Mouse (Mus musculus) layer of hippocampus, postnatal 36 days (tissue): ENCODE measurements around the gene Gm20481. TPM values are rescaled to one million over a fixed set of nuclear protein-coding genes. Genes with fewer than 3 reads are reported as not detected.

Source experiments
- total RNA-seq, 2 experiments: library from RNA; stranded (reverse); gene quantifications; 2 replicates each; pipeline ENCODE4 v1.2.3; 2021

The Gm20481 gene
- total RNA-seq, 2 experiments from 2014 or later: not detected

Other genes starting within 250 kb of the Gm20481 start
- 10 to 100 TPM; 15.7 to 22.6 TPM for gene C4b, start 226.0 kb upstream of the Gm20481 start, total RNA-seq
- under 1 TPM in 1 of 2 experiments, not detected in 1; 0.32 TPM for gene Cyp21a1, start 165.4 kb upstream of the Gm20481 start, total RNA-seq
- 10 to 100 TPM; 54.9 to 61.0 TPM for gene Stk19, start 133.0 kb upstream of the Gm20481 start, total RNA-seq
- 10 to 100 TPM; 37.1 to 43.9 TPM for gene Dxo, start 132.9 kb upstream of the Gm20481 start, total RNA-seq
- 10 to 100 TPM; 69.5 to 72.4 TPM for gene Skiv2l, start 119.7 kb upstream of the Gm20481 start, total RNA-seq
- gene Nelfe, start 119.5 kb upstream of the Gm20481 start, total RNA-seq: 10 to 100 TPM; 29.2 to 32.1 TPM
- gene Cfb, start 107.4 kb upstream of the Gm20481 start, total RNA-seq: under 1 TPM in 1 of 2 experiments, not detected in 1; 0.23 TPM
- 1 to 10 TPM; 6.9 to 8.0 TPM for gene Zbtb12, start 90.4 kb upstream of the Gm20481 start, total RNA-seq
- gene Gm20547, start 87.9 kb upstream of the Gm20481 start, total RNA-seq: not detected
- gene C2, start 71.6 kb upstream of the Gm20481 start, total RNA-seq: 1 to 10 TPM in 1 of 2 experiments, under 1 TPM in 1; 0.22 to 2.0 TPM
- gene Ehmt2, start 71.4 kb upstream of the Gm20481 start, total RNA-seq: 100 to 1,000 TPM; 175 to 182 TPM
- gene Slc44a4, start 55.4 kb upstream of the Gm20481 start, total RNA-seq: under 1 TPM in 1 of 2 experiments, not detected in 1; 0.28 TPM
- gene Neu1, start 38.7 kb upstream of the Gm20481 start, total RNA-seq: 10 to 100 TPM; 37.6 to 41.2 TPM
- gene Hspa1b, start 10.7 kb upstream of the Gm20481 start, total RNA-seq: 10 to 100 TPM; 28.0 to 35.6 TPM
- 10 to 100 TPM; 19.1 to 26.6 TPM for gene Hspa1a, start 2.2 kb downstream of the Gm20481 start, total RNA-seq
- under 1 TPM; 0.42 to 0.48 TPM for gene Hspa1l, start 2.8 kb downstream of the Gm20481 start, total RNA-seq
- 10 to 100 TPM; 17.3 to 19.1 TPM for gene Lsm2, start 11.9 kb downstream of the Gm20481 start, total RNA-seq
- gene Vars, start 31.1 kb downstream of the Gm20481 start, total RNA-seq: 10 to 100 TPM; 45.1 to 50.1 TPM
- under 1 TPM; 0.22 to 0.33 TPM for gene Vwa7, start 46.7 kb downstream of the Gm20481 start, total RNA-seq
- under 1 TPM; 0.62 to 0.94 TPM for gene Sapcd1, start 58.1 kb downstream of the Gm20481 start, total RNA-seq
- gene Msh5, start 76.8 kb downstream of the Gm20481 start, total RNA-seq: under 1 TPM; 0.62 to 0.73 TPM
- 10 to 100 TPM in 1 of 2 experiments, 1 to 10 TPM in 1; 6.7 to 11.5 TPM for gene Clic1, start 80.1 kb downstream of the Gm20481 start, total RNA-seq
- gene Ddah2, start 89.1 kb downstream of the Gm20481 start, total RNA-seq: 10 to 100 TPM; 16.0 to 18.0 TPM
- not detected for gene Ly6g6c, start 95.5 kb downstream of the Gm20481 start, total RNA-seq
- gene Mpig6b, start 96.3 kb downstream of the Gm20481 start, total RNA-seq: not detected
- gene Ly6g6e, start 107.0 kb downstream of the Gm20481 start, total RNA-seq: 1 to 10 TPM; 3.6 to 5.4 TPM
- 1 to 10 TPM in 1 of 2 experiments, under 1 TPM in 1; 0.99 to 2.1 TPM for gene Ly6g6d, start 108.2 kb downstream of the Gm20481 start, total RNA-seq
- not detected for gene Ly6g6f, start 115.7 kb downstream of the Gm20481 start, total RNA-seq
- 100 to 1,000 TPM; 101 to 102 TPM for gene Abhd16a, start 119.4 kb downstream of the Gm20481 start, total RNA-seq
- not detected for gene Ly6g5c, start 138.4 kb downstream of the Gm20481 start, total RNA-seq
- under 1 TPM in 1 of 2 experiments, not detected in 1; 0.70 TPM for gene Ly6g5b, start 145.5 kb downstream of the Gm20481 start, total RNA-seq
- 10 to 100 TPM; 13.0 to 15.2 TPM for gene Gpank1, start 151.5 kb downstream of the Gm20481 start, total RNA-seq
- gene Csnk2b, start 152.1 kb downstream of the Gm20481 start, total RNA-seq: 100 to 1,000 TPM; 169 to 176 TPM
- gene D17H6S53E, start 156.5 kb downstream of the Gm20481 start, total RNA-seq: 10 to 100 TPM; 25.6 to 29.3 TPM
- not detected for gene Apom, start 162.1 kb downstream of the Gm20481 start, total RNA-seq
- gene Bag6, start 165.3 kb downstream of the Gm20481 start, total RNA-seq: 100 to 1,000 TPM; 304 to 319 TPM
- 100 to 1,000 TPM; 315 to 340 TPM for gene Prrc2a, start 195.0 kb downstream of the Gm20481 start, total RNA-seq
- 10 to 100 TPM; 10.1 to 10.9 TPM for gene Aif1, start 206.2 kb downstream of the Gm20481 start, total RNA-seq
- 1 to 10 TPM; 7.1 to 7.7 TPM for gene Lst1, start 218.5 kb downstream of the Gm20481 start, total RNA-seq
- gene Ltb, start 224.5 kb downstream of the Gm20481 start, total RNA-seq: under 1 TPM in 1 of 2 experiments, not detected in 1; 0.30 TPM
- not detected for gene Tnf, start 232.1 kb downstream of the Gm20481 start, total RNA-seq
- gene Lta, start 235.4 kb downstream of the Gm20481 start, total RNA-seq: under 1 TPM; 0.28 to 0.42 TPM